11 mouse cellular contexts compared by ENCODE assay signal in the genomic region with DNA sequence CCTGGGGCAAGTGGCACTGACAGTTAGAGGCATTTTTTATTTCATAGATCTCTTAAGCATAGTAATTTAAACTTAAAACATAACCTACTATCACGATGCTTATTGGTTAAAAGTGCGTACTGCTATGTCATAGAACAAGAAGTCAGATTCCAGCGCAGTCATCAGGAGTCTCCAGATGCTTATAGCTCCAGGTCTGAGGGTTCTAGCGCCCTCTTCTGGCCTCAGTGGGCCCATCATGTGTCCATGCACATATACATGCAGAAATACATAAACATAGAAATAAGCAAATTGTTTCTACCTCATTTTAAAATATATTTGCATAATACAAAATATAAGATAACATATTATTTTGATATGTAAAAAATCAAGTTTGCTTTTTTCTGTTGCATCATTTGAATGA.
DNase-seq lines count a peak whose midpoint lies in the region; TF ChIP-seq lines count a peak whose summit lies in the region.
"Had no signal": no experiment of that assay in that cellular context is flagged by ENCODE, and none has a peak within 500 bp of the region (broad histone marks: within the 10 kb centered on the region; RNA-seq: fewer than 3 reads in every experiment).

No protein-coding gene starts in this region.

- intact Hi-C loops in left cerebral cortex, postnatal 4 days (cut with DNase I), result no loop called here
- intact Hi-C loops in left cerebral cortex, postnatal 10 days (cut with DNase I), result no loop called here

- H3K4me3 ChIP-seq in E14TG2a.4 (replicated peaks; ENCODE audit: low read length), result no peak overlapping the region
- H3K4me3 ChIP-seq: forebrain, embryonic 15.5 days had no signal

- no peaks in the 10 kb centered on the region for H3K36me3 ChIP-seq in E14TG2a.4 (ENCODE audit: insufficient read depth, low read length)
- H3K36me3 ChIP-seq: forebrain, embryonic 15.5 days had no signal

- H3K4me1 ChIP-seq in E14TG2a.4 (replicated peaks; ENCODE audit: low read depth, low read length), result no peaks in the 10 kb centered on the region
- H3K4me1 ChIP-seq: forebrain, embryonic 15.5 days had no signal

- DNase-seq in adrenal gland, postnatal 25 days, result peak; percentile 4
- no peak for DNase-seq in adrenal gland, adult 8-10 months
- peak; percentile 9 for DNase-seq in left cerebral cortex, postnatal 4 days
- DNase-seq in left cerebral cortex, postnatal 10 days (ENCODE audit: extremely low spot score in 1 of 2, low spot score in 2 of 2), result no peak
- DNase-seq in embryo, embryonic 10.5 days (ENCODE audit: low spot score), result peak; percentile 47
- DNase-seq in heart, postnatal 4 days, result no peak
- DNase-seq in natural killer cell, adult 2 months (ENCODE audit: low spot score in 2 of 2), result no peak
- DNase-seq: cerebellum, postnatal 36 days; kidney, postnatal 14 days had no signal

- no peaks in the 10 kb centered on the region for H3K9me3 ChIP-seq in E14TG2a.4 (ENCODE audit: low read length)
- H3K9me3 ChIP-seq: forebrain, embryonic 15.5 days had no signal

- peak; percentile 32 for TF ChIP-seq CTCF in E14TG2a.4 (conservative IDR thresholded peaks at IDR 0.05; ENCODE audit: low read length)

- H3K27me3 ChIP-seq in E14TG2a.4 (ENCODE audit: insufficient read depth, low read length), result no peaks in the 10 kb centered on the region
- H3K27me3 ChIP-seq: forebrain, embryonic 15.5 days had no signal

Comparison
In these comparisons a context has a peak if more than half of its experiments do, and no peak if none do; other contexts are left out.
1. DNase-seq: peak in adrenal gland, postnatal 25 days (single experiment), left cerebral cortex, postnatal 4 days (single experiment) and embryo, embryonic 10.5 days (single experiment); none in adrenal gland, adult 8-10 months (single experiment), left cerebral cortex, postnatal 10 days (0 of 2), heart, postnatal 4 days (single experiment) and natural killer cell, adult 2 months (0 of 2).